Mouse (Mus musculus) midbrain, embryonic 11.5 days (tissue): ENCODE results near the gene Hcfc2. TPM values are rescaled to one million over a fixed set of nuclear protein-coding genes. Genes with fewer than 3 reads are reported as not detected.

Experiments
- ATAC-seq: fragments of 200-750 bp; cut with Nextera tagmentation; 2 replicates; pipeline ENCODE4 v1.8.0; 2017; ENCODE audit warnings: moderate TSS enrichment, moderate library complexity; ENCODE audit not compliant: low FRiP score
- DNase-seq: peaks from one replicate; pipeline ENCODE4 v3.0.0; 2015; ENCODE audit warnings: low spot score; ENCODE audit errors: missing footprints
- H3K27ac ChIP-seq: fragments of 300-500 bp; sonication (generic); 2 replicates; pipeline ENCODE4 v1.5.1; 2014; ENCODE audit warnings: low read depth, low read length
- H3K27me3 ChIP-seq: fragments of 300-500 bp; sonication (generic); 2 replicates; pipeline ENCODE4 v1.6.1; 2014; ENCODE audit warnings: mild to moderate bottlenecking, low read length, moderate library complexity, mixed read lengths; ENCODE audit not compliant: control insufficient read depth, insufficient read depth
- H3K36me3 ChIP-seq: fragments of 300-500 bp; sonication (generic); 2 replicates; pipeline ENCODE4 v1.6.1; 2014; ENCODE audit warnings: mild to moderate bottlenecking, low read length, moderate library complexity, mixed read lengths; ENCODE audit not compliant: control insufficient read depth, insufficient read depth
- H3K4me1 ChIP-seq: fragments of 300-500 bp; sonication (generic); 2 replicates; pipeline ENCODE4 v1.6.1; 2014; ENCODE audit warnings: low read length; ENCODE audit not compliant: control insufficient read depth, insufficient read depth
- H3K4me2 ChIP-seq: fragments of 300-500 bp; sonication (generic); 2 replicates; pipeline ENCODE4 v1.6.1; 2014; ENCODE audit warnings: mild to moderate bottlenecking, moderate library complexity
- H3K4me3 ChIP-seq: fragments of 300-500 bp; sonication (generic); 2 replicates; pipeline ENCODE4 v1.5.1; 2014; ENCODE audit warnings: low read depth, low read length
- H3K9ac ChIP-seq: fragments of 300-500 bp; sonication (generic); 2 replicates; pipeline ENCODE4 v1.6.1; 2014; ENCODE audit warnings: low read length
- H3K9me3 ChIP-seq: fragments of 300-500 bp; sonication (generic); 2 replicates; pipeline ENCODE4 v1.6.1; 2016; ENCODE audit warnings: low read length; ENCODE audit not compliant: control insufficient read depth
- WGBS: fragments of 180-500 bp; shearing (Covaris S2); extraction: QIAGEN DNeasy Blood & Tissue Kit; methylation state at CpG from one replicate; pipeline ENCODE4 v1.1.7; 2014; 5-methylcytosine and 5-hydroxymethylcytosine counted together
- polyA plus RNA-seq: library from polyadenylated mRNA; unstranded; fragments of >200 nt; fragmentation: Nextera tagmentation; extraction: Ambion mirVana; gene quantifications from 2 replicates; pipeline ENCODE4 v1.2.1, GENCODE M21; 2014

Gene Hcfc2
- polyA plus RNA-seq, 1 experiment from 2014 or later = 35.2 TPM

- H3K27me3 ChIP-seq = no peaks in the 10 kb centered on the region
- 28% methylated on average over 22 of the region's 22 CpGs for WGBS
- no peaks in the 10 kb centered on the region for H3K4me1 ChIP-seq
- ATAC-seq = peak; percentile 90
- no peaks in the 10 kb centered on the region for H3K36me3 ChIP-seq
- no peak overlapping the region for H3K9ac ChIP-seq
- H3K4me3 ChIP-seq = no peak overlapping the region
- H3K27ac ChIP-seq = no peak overlapping the region
- no peak overlapping the region for H3K4me2 ChIP-seq
- DNase-seq = peak; percentile 98
- H3K9me3 ChIP-seq = no peaks in the 10 kb centered on the region
Measured at GRCm38 (mm10) chr10:82666436-82667234, 29.3 kb upstream of the Hcfc2 start.

- DNase-seq (no peak), ATAC-seq (no peak)
- WGBS = 80% methylated on average over 6 of the region's 6 CpGs
- H3K27ac ChIP-seq = no peak overlapping the region
- H3K4me3 ChIP-seq = no peak overlapping the region
- no peaks in the 10 kb centered on the region for H3K9me3 ChIP-seq
- H3K36me3 ChIP-seq = no peaks in the 10 kb centered on the region
- H3K9ac ChIP-seq = no peak overlapping the region
- no peaks in the 10 kb centered on the region for H3K4me1 ChIP-seq
- H3K4me2 ChIP-seq = no peak overlapping the region
- H3K27me3 ChIP-seq = no peaks in the 10 kb centered on the region
Measured at GRCm38 (mm10) chr10:82670205-82670604, 25.8 kb upstream of the Hcfc2 start.

DNA sequence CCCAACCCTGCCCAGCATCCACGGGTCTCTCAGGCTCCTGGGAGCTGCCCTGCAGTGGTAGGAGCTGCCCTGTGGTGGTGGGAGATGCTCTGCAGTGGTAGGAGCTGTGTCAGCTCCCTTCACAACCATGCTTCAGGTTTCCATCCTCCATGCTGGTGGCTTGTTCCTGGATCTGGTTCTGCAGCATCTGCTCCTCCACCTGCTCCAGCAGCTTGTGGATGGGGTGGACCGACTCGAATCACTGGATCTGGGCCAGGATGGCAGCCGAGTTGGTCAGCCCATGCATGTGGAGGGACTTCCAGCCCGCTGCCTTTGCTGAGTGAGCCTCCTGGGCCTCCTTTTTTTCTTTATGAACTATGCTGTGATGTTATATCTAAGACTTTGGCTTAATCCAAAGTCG, 19.0 kb upstream of the Hcfc2 start:
- no peak overlapping the region for H3K9ac ChIP-seq
- no peaks in the 10 kb centered on the region for H3K9me3 ChIP-seq
- no peak overlapping the region for H3K4me3 ChIP-seq
- no peaks in the 10 kb centered on the region for H3K27me3 ChIP-seq
- DNase-seq (no peak), ATAC-seq (no peak)
- H3K27ac ChIP-seq = no peak overlapping the region
- WGBS = 82% methylated on average over 6 of the region's 6 CpGs
- no peak overlapping the region for H3K4me2 ChIP-seq
- H3K4me1 ChIP-seq = no peaks in the 10 kb centered on the region
- no peaks in the 10 kb centered on the region for H3K36me3 ChIP-seq

DNA sequence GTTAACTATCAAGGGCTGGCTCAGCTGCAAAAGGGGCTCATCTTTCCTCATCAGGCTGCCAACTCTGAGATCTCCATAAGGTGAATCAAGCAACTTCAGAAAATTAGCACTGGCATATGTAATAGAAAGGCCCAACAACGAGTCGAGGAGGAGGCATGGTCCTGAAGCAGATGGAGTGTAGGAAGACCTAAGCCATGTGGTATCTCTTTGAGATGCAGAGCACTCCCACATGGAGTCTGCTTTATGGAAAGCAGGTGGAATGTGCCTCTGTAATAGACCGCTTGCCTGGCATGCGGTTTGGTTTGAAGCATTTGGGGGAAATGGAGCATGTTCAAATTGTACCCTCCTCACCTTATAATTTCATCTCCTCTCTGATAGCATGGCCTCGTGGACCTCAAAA, 15.2 kb upstream of the Hcfc2 start:
- no peaks in the 10 kb centered on the region for H3K36me3 ChIP-seq
- 85% methylated on average over 5 of the region's 5 CpGs for WGBS
- H3K27ac ChIP-seq = no peak overlapping the region
- H3K4me1 ChIP-seq = no peaks in the 10 kb centered on the region
- DNase-seq (no peak), ATAC-seq (no peak)
- H3K9ac ChIP-seq = no peak overlapping the region
- H3K4me2 ChIP-seq = no peak overlapping the region
- H3K27me3 ChIP-seq = no peaks in the 10 kb centered on the region
- no peak overlapping the region for H3K4me3 ChIP-seq
- H3K9me3 ChIP-seq = no peaks in the 10 kb centered on the region

DNA sequence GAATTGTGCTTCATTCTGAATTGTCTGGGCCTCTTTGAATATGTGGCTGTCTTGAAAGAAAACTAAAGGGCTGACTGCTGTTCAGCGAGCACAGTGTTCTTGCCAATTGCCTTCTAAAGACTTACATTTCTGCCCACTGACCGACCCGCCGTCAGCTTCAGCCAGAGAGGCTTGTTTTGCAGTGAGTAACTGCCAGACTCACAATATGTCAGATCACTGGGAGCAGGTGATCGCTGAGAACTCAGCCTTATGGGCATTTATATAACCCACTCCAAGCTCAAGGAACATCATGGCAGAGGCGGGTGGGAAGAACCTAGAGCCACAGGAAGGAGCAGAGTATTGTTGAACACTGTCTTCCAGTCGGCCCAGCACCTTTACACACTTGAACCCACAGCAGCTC, 14.3 kb upstream of the Hcfc2 start:
- 85% methylated on average over 7 of the region's 7 CpGs for WGBS
- H3K9ac ChIP-seq = no peak overlapping the region
- H3K4me3 ChIP-seq = no peak overlapping the region
- H3K9me3 ChIP-seq = no peaks in the 10 kb centered on the region
- H3K36me3 ChIP-seq = no peaks in the 10 kb centered on the region
- DNase-seq (no peak), ATAC-seq (no peak)
- H3K27ac ChIP-seq = no peak overlapping the region
- no peaks in the 10 kb centered on the region for H3K4me1 ChIP-seq
- H3K27me3 ChIP-seq = no peaks in the 10 kb centered on the region
- H3K4me2 ChIP-seq = no peak overlapping the region

DNA sequence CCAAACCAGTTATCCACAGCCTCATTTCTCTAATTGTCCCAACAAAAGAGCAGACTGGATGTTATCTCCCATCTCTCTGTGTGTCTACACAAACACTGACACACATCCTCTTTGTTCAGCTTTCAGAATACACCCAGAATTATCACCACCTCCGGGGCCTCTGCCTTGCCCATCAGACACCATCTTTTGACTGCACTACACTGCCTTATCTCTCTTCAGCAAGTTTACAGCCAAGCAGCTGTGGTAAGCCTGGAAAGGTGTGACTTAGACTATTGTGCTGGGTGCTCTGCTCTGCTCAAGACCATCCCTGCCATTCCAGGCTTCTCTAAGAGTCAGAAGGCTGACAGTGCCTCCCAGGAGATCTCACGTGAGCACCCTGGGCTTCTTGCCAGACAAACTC, 10.5 kb upstream of the Hcfc2 start:
- no peak overlapping the region for H3K27ac ChIP-seq
- H3K4me3 ChIP-seq = no peak overlapping the region
- H3K4me2 ChIP-seq = no peak overlapping the region
- H3K36me3 ChIP-seq = no peaks in the 10 kb centered on the region
- H3K9ac ChIP-seq = no peak overlapping the region
- H3K4me1 ChIP-seq = no peaks in the 10 kb centered on the region
- ATAC-seq (no peak), DNase-seq (no peak)
- no peaks in the 10 kb centered on the region for H3K9me3 ChIP-seq
- no peaks in the 10 kb centered on the region for H3K27me3 ChIP-seq
- 84% methylated on average over 2 of the region's 2 CpGs for WGBS

- Histone ChIP-seq H3K27ac (no peak overlapping the region), H3K9me3 (no peaks in the 10 kb centered on the region), H3K4me2 (no peak overlapping the region), H3K4me3 (no peak overlapping the region), H3K36me3 (no peaks in the 10 kb centered on the region), H3K4me1 (no peaks in the 10 kb centered on the region), H3K9ac (no peak overlapping the region), H3K27me3 (no peaks in the 10 kb centered on the region)
- DNase-seq (no peak), ATAC-seq (no peak)
- WGBS = 81% methylated on average over 7 of the region's 7 CpGs
Measured at GRCm38 (mm10) chr10:82689681-82690211, 6.2 kb upstream of the Hcfc2 start.

DNA sequence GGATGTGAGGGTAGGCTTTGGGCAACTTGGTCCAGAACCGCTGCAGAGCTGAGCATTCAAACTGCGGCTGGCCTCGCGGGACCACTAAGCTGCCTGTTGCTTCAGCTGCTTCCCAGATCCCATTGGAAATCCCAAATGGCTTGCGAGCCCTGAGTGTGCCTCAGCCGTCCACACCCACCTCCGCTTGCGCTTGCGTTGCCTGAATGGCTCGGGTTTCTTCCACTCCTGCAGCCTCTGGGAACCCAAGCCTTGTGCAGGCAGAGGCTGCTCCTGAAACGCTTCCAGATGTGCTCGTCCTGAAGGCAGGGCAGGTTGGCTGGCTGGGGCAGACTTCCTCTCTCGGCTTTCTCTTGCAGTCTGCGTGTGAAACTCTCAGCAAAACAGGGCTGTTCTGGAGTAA, 5.5 kb upstream of the Hcfc2 start, which contains the start of gene Glt8d2:
Gene Glt8d2 (minus strand): TSS at position 157 of the 400 bp plus-strand sequence.
- ATAC-seq (no peak), DNase-seq (peak; percentile 88)
- 4% methylated on average over 14 of the region's 14 CpGs for WGBS
- no peak within 1 kb of the TSS for H3K27ac ChIP-seq
- H3K9ac ChIP-seq = no peak within 1 kb of the TSS
- no peaks in the 10 kb centered on the region for H3K36me3 ChIP-seq
- H3K4me3 ChIP-seq = no peak within 1 kb of the TSS
- no peaks in the 10 kb centered on the region for H3K9me3 ChIP-seq
- H3K4me1 ChIP-seq = no peaks in the 10 kb centered on the region
- no peak within 1 kb of the TSS for H3K4me2 ChIP-seq
- H3K27me3 ChIP-seq = no peaks in the 10 kb centered on the region

DNA sequence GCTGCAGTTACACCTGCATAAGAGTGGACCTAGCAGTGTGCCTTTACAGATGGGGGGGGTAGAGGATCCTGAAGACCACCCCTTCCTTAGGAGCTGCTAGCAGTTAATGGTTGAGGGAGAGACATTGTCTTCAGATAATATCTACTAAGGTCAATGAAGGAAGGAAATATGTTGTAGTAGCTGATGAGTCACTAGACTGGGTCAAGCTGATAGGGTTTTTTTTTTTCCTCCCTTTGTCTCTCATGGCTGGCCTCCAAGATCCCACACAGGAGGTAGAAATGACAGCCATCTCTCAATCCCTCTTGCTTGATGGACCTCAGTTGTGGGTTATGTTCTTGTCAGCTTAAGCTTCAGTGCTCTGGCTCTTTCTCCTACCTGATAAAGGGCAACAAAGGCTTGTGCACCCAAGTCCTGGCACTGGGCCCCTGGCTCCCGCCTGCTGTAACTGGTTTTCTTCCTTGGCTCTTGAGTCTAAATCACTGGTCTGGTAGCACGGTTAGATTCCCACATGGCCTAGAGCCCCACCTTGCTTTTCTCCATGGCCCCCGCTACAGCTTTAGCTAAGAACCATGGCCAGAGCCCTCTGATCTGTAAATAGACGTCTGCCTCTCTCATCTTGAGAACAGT, 606 bp downstream of the Hcfc2 start:
- no peak for ATAC-seq
- H3K27ac ChIP-seq = no peak overlapping the region

More for the DNA sequence above, 606 bp downstream of the Hcfc2 start:
- Histone ChIP-seq H3K36me3 (no peaks in the 10 kb centered on the region), H3K9me3 (no peaks in the 10 kb centered on the region), H3K27me3 (no peaks in the 10 kb centered on the region), H3K9ac (no peak overlapping the region), H3K4me1 (peaks cover 7% of the 10 kb centered on the region), H3K4me3 (no peak overlapping the region), H3K4me2 (no peak overlapping the region)
- WGBS = 69% methylated on average over 4 of the region's 4 CpGs
- no peak for DNase-seq
